Mouse (Mus musculus): ENCODE results near the gene Cdk14.

Cdk14 gene

DNA sequence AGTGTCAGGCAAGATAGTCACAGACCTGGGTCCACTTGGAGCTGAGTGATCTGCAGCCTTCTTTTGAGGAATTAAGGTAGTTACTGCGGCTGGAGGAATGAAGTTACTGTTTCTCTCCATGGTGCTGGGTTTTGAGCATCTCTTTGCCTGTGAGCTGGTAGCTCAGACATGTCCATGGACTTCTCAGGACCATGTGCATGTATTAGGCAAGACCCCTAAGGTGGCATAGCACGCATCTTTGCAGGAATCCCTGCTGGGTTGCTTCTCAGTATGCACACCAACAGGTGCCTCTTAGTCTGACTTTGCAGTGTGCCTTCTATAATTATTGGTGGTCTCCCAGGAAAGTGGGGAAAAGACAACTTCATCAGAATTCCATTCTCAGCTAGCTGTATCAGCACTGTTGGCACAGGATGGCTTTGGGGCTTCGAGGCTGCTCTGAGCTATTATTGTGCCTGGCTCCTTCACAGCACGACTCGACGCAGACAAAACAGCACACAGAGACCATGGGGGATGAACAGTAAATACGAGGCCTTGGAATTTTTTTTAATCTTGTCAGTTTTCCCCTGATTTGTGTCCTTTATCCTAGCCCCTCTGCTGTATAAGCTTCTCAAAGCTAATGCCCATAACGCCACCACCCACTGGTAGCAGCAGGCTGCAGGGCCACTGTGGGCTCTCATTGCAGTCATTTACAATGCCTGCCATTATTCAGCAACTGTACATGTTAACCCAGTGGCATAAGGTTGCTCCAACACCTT is 618.8 kb downstream of the Cdk14 start:
- DNase-seq (ENCODE audit: low read depth, low spot score), result no peak

DNA sequence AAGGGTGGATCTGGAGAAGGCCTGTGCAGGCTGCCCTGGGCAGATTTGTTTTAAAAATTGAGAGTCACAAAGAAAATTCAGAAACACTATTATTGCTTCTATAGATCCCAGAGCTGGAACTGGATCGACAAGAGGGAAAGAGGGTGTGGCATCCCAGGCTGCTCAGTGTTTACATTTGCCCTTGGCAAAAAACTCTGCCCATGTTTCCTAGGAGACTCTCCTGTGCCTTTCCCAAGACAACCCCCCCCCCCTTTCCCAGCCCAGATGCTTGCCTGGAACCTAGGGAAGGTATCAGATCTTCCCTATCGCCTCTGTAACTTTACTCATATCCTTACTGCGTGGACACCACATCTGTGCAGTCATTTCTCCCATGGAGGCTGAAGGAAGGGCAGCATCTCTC is 628.9 kb downstream of the Cdk14 start:
- no peak for DNase-seq (ENCODE audit: low read depth, low spot score)

DNA sequence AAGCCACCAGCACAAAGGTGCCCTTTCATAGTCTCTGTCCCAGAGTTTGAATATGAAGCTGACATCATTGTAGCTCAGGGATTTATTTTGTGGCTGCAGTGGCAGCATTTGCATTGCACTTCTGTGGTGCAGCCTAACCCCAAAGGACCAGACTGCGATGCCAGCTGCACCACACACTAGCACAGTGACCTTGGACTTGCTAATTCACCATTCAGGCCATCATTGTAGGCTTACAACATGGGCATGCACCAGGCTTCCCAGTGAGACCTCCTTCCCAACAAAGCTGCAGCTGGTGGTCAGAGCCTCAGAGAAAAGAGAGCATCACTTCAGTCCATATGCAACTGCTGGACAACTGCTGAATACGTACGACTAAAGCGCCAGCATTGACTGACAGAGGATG is 629.8 kb downstream of the Cdk14 start:
- DNase-seq (ENCODE audit: low read depth, low spot score), result no peak

DNA sequence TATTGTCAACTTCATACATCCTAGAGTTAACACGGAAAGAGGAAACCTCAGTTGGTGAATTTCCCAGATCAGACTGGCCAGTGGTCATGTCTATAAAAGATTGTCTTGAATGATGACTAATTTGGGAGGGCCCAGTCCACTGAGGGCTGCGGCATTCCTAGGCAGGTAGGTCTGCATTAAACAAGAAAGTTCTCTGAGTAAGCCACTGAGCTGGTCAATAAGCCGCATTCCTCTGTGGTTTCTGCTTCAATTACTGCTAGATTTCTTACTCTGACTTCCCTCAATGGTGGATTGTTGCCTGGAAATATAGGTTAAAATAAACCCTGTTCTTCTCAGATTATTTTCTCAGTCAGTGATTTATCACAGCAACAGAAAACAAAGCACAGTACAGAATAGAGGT is 631.6 kb downstream of the Cdk14 start:
- DNase-seq (ENCODE audit: low read depth, low spot score), result no peak

DNA sequence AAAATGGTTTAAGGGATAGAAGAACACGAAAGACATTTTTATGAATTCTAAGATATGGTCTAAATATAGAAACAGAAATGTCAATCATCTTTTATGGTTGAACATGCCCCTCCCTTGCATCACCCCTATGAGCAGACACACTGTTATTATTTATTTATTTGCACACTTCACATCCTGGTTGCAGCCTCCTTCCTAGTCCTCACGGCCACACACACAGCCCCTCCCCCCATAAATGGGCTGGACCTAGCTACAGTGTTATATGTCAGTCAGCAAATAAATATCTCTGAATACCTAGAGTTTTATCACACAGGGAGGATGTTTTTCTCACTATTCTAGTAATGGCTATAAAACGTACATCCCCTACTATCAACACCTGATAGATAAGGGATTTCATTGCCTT is 633.3 kb downstream of the Cdk14 start:
- no peak for DNase-seq (ENCODE audit: low read depth, low spot score)

DNA sequence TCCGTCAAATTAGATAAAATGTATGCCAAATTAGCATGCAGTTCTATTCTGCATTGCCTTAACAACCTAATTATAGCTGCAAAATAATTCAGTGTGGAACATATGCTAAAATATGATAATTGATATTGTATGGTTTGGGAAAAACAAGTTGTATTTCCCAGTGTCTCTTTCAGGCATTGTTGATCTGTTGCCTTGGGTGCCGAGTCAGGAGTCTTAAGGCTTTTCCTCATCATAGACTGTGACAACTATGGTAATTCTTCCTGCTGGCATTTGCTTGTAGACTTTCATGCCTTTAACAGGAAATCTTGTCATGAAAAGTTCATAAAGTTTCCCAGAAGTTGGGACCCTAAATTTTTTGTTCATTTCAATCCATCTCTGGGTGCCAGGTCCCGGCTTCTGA is 641.8 kb downstream of the Cdk14 start:
- no peak for DNase-seq (ENCODE audit: low read depth, low spot score)

DNA sequence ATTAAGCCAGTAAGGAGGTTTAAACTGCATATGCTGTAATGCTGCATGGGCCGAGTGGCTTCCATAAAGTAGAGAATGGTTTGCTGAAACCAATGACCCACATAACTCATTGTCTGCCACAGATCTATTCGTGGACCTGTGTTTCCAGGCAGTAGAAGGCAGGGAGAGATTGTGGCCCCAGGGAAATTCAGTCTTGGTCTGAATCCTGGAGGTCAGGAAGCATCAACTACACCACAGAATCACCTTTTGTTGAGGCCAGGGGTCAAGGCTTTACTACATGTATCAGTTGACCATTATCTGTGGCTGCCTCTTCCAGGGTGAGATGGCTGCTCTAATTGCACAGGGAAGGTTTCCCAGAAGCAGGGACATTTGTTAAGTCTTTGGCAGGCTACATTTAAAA is 643.6 kb downstream of the Cdk14 start:
- DNase-seq (ENCODE audit: low read depth, low spot score), result no peak

- DNase-seq (ENCODE audit: low read depth, low spot score), result no peak
These were observed 646.9 kb downstream of the Cdk14 start for GRCm38 (mm10) chr5:4773090-4773772.

- DNase-seq (ENCODE audit: low read depth, low spot score), result no peak
These were observed 649.5 kb downstream of the Cdk14 start for GRCm38 (mm10) chr5:4770609-4771008.

- no peak for DNase-seq (ENCODE audit: low read depth, low spot score)
These were observed 652.2 kb downstream of the Cdk14 start for GRCm38 (mm10) chr5:4767896-4768295.

- DNase-seq (ENCODE audit: low read depth, low spot score), result no peak
These were observed 653.4 kb downstream of the Cdk14 start for GRCm38 (mm10) chr5:4766719-4767118.

DNA sequence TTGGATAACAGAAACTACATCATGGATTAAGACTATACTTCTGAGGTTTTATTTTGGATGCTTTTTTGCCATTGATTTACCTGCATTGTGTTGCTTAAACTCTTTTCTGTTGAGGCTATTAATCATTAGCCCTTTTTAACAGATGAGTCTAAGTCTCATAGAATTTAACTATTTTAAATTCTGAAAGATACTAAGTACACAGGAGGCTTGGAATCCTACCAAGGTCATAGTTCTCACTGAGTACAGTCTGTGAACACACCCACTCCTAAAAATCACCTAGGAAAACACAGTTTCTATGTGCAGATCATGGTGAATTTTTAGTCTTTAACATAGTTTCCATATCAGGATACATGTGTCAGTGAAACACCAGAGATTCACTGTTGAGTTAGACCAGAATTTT is 658.2 kb downstream of the Cdk14 start:
- DNase-seq (ENCODE audit: low read depth, low spot score), result no peak

GRCm38 (mm10) chr5:4758331-4759080 is 661.6 kb downstream of the Cdk14 start:
- DNase-seq (ENCODE audit: low read depth, low spot score), result no peak

DNA sequence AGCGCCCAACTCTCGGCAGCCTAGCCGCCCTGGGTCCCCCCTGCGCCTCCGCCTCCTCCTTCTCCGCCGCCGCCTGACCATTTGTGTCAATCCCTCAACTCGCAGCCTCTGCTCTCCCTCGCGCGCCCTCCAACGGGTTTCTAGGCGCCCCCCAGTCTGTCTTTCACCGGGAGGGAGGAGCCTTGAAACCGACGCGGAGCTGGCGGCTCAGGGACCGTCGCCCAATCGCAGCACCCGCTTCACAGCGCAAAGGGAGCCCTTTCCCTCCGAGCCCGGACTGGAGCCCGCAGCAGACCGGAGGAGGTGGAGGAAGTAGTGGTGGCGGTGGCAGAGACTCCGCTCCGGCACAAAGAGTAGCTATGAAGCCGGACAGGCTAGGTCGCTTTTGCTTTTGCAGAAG is 662.2 kb downstream of the Cdk14 start, which contains the start of gene Fzd1:
Gene Fzd1, minus strand, starts transcription at position 134 of the 400 bp plus-strand sequence.
- DNase-seq (ENCODE audit: low read depth, low spot score), result peak; percentile 32

DNA sequence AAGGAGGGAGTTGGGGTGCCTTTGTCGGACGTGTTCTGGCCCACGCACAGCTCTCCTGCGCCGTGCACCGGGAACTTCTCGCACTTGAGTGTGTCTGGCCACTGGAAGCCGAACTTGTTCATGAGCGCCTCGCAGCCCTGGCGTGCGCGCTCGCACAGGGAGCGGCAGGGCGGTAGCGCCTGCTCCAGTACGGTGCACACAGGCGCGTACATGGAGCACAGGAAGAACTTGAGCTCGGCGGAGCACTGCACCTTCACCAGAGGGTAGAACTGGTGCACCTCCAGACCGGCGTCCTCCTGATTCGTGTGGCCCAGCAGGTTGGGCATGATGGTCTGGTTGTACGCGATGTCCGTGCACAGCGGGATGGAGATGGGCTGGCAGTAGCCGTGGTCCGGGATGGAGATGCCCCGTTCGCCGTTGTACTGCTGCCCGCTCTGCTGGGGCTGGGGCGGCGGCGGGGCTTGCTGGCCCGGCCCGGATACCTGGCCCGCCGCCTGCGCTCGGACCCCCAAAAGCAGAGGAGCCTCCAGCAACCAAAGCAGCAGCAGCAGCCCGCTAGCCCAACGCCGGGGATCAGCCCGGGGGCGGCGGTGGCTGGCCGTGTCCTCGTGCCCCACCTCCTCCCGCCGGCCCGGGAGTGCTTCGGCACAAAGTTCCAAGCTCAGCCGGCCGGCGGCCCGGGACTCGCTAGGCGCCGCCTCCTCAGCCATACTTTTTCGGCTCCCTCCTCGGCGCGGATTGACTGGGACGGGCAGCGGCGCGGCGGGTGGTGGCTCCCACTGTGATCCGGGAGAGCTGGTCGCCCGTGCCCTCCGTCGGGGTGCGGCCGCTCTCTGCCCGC is 663.0 kb downstream of the Cdk14 start:
- no peak for DNase-seq (ENCODE audit: low read depth, low spot score)

DNA sequence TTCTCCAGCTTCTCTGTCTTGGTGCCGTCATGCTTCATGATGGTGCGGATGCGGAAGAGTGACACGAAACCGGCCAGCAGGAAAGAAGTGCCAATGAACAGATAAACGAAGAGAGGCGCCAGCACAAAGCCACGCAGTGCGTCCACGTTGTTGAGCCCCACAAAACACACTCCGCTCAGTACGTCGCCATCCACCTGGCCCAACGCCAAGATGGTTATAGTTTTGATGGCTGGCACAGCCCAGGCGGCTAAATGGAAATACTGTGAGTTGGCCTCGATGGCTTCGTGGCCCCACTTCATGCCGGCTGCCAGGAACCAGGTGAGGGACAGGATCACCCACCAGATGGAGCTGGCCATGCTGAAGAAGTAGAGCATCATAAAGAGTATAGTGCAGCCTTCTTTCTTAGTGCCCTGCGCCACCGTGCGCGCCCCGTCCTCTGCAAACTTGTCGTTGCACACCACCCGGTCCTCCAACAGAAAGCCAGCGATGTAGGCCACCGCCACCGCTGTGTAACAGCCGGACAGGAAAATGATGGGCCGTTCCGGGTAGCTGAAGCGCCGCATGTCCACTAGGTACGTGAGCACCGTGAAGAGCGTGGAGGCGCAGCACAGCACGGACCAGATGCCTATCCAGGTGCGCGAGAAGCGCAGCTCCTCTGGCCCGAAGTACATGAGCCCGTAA is 664.0 kb downstream of the Cdk14 start:
- no peak for DNase-seq (ENCODE audit: low read depth, low spot score)

- no peak for DNase-seq (ENCODE audit: low read depth, low spot score)
These were observed 664.8 kb downstream of the Cdk14 start for GRCm38 (mm10) chr5:4755326-4755725.

GRCm38 (mm10) chr5:4754701-4755281 is 665.3 kb downstream of the Cdk14 start:
- DNase-seq (ENCODE audit: low read depth, low spot score), result no peak

Measured in retina, adult 2 months (tissue).